In the genomic region with DNA sequence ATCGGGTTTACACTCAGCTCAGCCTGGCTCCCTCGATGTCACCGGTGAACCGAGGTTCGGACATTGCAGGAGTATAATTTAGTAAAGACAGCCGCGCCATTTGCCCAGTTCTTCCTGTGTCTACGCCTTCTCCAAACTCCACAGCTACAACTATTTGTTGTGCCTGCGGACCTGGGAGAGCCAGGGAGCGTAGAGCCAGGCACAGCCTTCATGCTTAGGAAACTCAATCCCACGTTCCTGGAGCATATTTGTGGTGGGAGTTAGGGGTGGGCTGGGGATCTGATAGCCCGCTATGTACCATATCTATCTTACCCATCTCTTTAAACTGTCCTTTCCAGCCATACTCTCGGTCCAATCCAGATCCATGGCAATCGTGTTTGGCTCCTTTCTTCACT, we compare ENCODE assay signal across 8 mouse cellular contexts. TPM values are rescaled to one million over a fixed set of nuclear protein-coding genes. Genes with fewer than 3 reads are reported as not detected.
A peak's percentile ranks its signal among the peaks of the same experiment; 100 is the strongest.
DNase-seq lines count a peak whose midpoint lies in the region; ATAC-seq and TF ChIP-seq lines count a peak whose summit lies in the region.

No protein-coding gene starts in this region.

- peak overlapping the region; percentile 84 for H3K4me3 ChIP-seq in heart, embryonic 12.5 days
- peak overlapping the region; percentile 70 to 86 (median 86) for H3K4me3 ChIP-seq in CH12.LX (replicated peaks in 1 of 3; ENCODE audit: low read depth in 2 of 3, low read length in 2 of 3, poor library complexity in 1 of 3)
- peak overlapping the region; percentile 67 for H3K4me3 ChIP-seq in forebrain, embryonic 13.5 days
- H3K4me3 ChIP-seq in liver, embryonic 15.5 days (replicated peaks), result peak overlapping the region; percentile 86

- TF ChIP-seq EP300 in CH12.LX (IDR thresholded peaks at IDR 0.05; ENCODE audit: low read length), result no peak

- H3K36me3 ChIP-seq in heart, embryonic 12.5 days, result peaks cover 35% of the 10 kb centered on the region
- peaks cover 29 to 53% of the 10 kb centered on the region in 2 experiments for H3K36me3 ChIP-seq in CH12.LX (replicated peaks in 1 of 2; ENCODE audit: control insufficient read depth in 1 of 2, insufficient read depth in 1 of 2, low read length in 1 of 2)
- H3K36me3 ChIP-seq in forebrain, embryonic 13.5 days (ENCODE audit: poor library complexity, severe bottlenecking), result peaks cover 38% of the 10 kb centered on the region
- peaks cover 32% of the 10 kb centered on the region for H3K36me3 ChIP-seq in liver, embryonic 15.5 days (replicated peaks)

- H3K27ac ChIP-seq in heart, embryonic 12.5 days (ENCODE audit: poor library complexity, severe bottlenecking), result peak overlapping the region; percentile 85
- peak overlapping the region; percentile 15 for H3K27ac ChIP-seq in CH12.LX (ENCODE audit: insufficient read depth, low read depth)
- peak overlapping the region; percentile 74 for H3K27ac ChIP-seq in forebrain, embryonic 13.5 days
- H3K27ac ChIP-seq in liver, embryonic 15.5 days (replicated peaks), result peak overlapping the region; percentile 90

- in situ Hi-C loops in CH12.LX (cut with MboI; ENCODE audit: low pct_ligation_motif_present, low pct_unique_long_range_greater_than_20kb, low sequenced_read_pairs), result no loop called here

- dilution Hi-C loops in CH12.LX (cut with MboI; ENCODE audit: extremely low pct_ligation_motif_present, extremely low pct_unique_long_range_greater_than_20kb, low sequenced_read_pairs), result no loop called here

- 0 out of 2 replicates have a peak, but pooled peaks have one; percentile 2 for ATAC-seq in heart, embryonic 12.5 days (ENCODE audit: insufficient number of reproducible peaks, low FRiP score)
- ATAC-seq in forebrain, embryonic 13.5 days, result 0 out of 2 replicates have a peak, but pooled peaks have one; percentile 5
- no peak for ATAC-seq in liver, embryonic 15.5 days (ENCODE audit: insufficient read depth)

- 2% methylated on average over 14 of the region's 14 CpGs for WGBS in heart, embryonic 12.5 days
- WGBS in forebrain, embryonic 13.5 days, result 5% methylated on average over 14 of the region's 14 CpGs
- WGBS in liver, embryonic 15.5 days (ENCODE audit: insufficient replicate concordance), result under 1% methylated on average over 14 of the region's 14 CpGs

- no peak for TF ChIP-seq POLR2A in CH12.LX (IDR thresholded peaks at IDR 0.05; ENCODE audit: low read depth, low read length)

- no peak for TF ChIP-seq CTCF in CH12.LX (conservative IDR thresholded peaks at IDR 0.05 in 1 of 2, IDR thresholded peaks at IDR 0.05 in 1 of 2; ENCODE audit: low read depth in 2 of 2, low read length in 2 of 2)

- peaks cover 64% of the 10 kb centered on the region for H3K79me2 ChIP-seq in CH12.LX (replicated peaks; ENCODE audit: control insufficient read depth, extremely low read depth, insufficient read depth, poor library complexity, severe bottlenecking)

- peaks cover 23% of the 10 kb centered on the region for H3K4me1 ChIP-seq in heart, embryonic 12.5 days (replicated peaks)
- peaks cover 14 to 42% of the 10 kb centered on the region in 2 experiments for H3K4me1 ChIP-seq in CH12.LX (ENCODE audit: control insufficient read depth in 1 of 2, insufficient read depth in 2 of 2)
- H3K4me1 ChIP-seq in forebrain, embryonic 13.5 days, result peaks cover 29% of the 10 kb centered on the region
- peaks cover 45% of the 10 kb centered on the region for H3K4me1 ChIP-seq in liver, embryonic 15.5 days (replicated peaks)

- H3K9me3 ChIP-seq in heart, embryonic 12.5 days (replicated peaks), result no peaks in the 10 kb centered on the region
- no peaks in the 10 kb centered on the region for H3K9me3 ChIP-seq in CH12.LX (replicated peaks; ENCODE audit: low read length)
- no peaks in the 10 kb centered on the region for H3K9me3 ChIP-seq in forebrain, embryonic 13.5 days (replicated peaks)
- H3K9me3 ChIP-seq in liver, embryonic 15.5 days (replicated peaks), result no peaks in the 10 kb centered on the region

- DNase-seq in heart, adult 11 months, result no peak
- DNase-seq in CH12.LX (ENCODE audit: extremely low read depth), result no peak
- DNase-seq in B cell, adult 2 months, result no peak
- no peak for DNase-seq in urinary bladder, postnatal 25 days (ENCODE audit: low spot score)
- no peak for DNase-seq in testis, postnatal 14 days (ENCODE audit: low spot score)

- H3K4me2 ChIP-seq in heart, embryonic 12.5 days, result peak overlapping the region; percentile 79
- H3K4me2 ChIP-seq in CH12.LX (ENCODE audit: insufficient read depth, low read depth, poor library complexity, severe bottlenecking), result peak overlapping the region; percentile 95
- peak overlapping the region; percentile 80 for H3K4me2 ChIP-seq in forebrain, embryonic 13.5 days
- H3K4me2 ChIP-seq in liver, embryonic 15.5 days, result peak overlapping the region; percentile 95

- no peaks in the 10 kb centered on the region for H3K27me3 ChIP-seq in heart, embryonic 12.5 days (replicated peaks)
- H3K27me3 ChIP-seq in CH12.LX (replicated peaks), result no peaks in the 10 kb centered on the region
- no peaks in the 10 kb centered on the region for H3K27me3 ChIP-seq in forebrain, embryonic 13.5 days
- no peaks in the 10 kb centered on the region for H3K27me3 ChIP-seq in liver, embryonic 15.5 days

- peak overlapping the region; percentile 85 for H3K9ac ChIP-seq in heart, embryonic 12.5 days
- peak overlapping the region; percentile 77 for H3K9ac ChIP-seq in CH12.LX (ENCODE audit: insufficient read depth, low read depth)
- peak overlapping the region; percentile 81 for H3K9ac ChIP-seq in forebrain, embryonic 13.5 days
- H3K9ac ChIP-seq in liver, embryonic 15.5 days, result peak overlapping the region; percentile 87

- TF ChIP-seq RAD21 in CH12.LX (IDR thresholded peaks at IDR 0.05; ENCODE audit: low read depth, low read length), result no peak

TF ChIP-seq in CH12.LX, 34 proteins besides CTCF, POLR2A, EP300 and RAD21:
- TF ChIP-seq ELF1 (IDR thresholded peaks at IDR 0.05; ENCODE audit: low read depth, low read length) (no peak), USF2 (conservative IDR thresholded peaks at IDR 0.05; ENCODE audit: low read depth, low read length) (no peak), SMC3 (IDR thresholded peaks at IDR 0.05; ENCODE audit: low read depth, low read length) (no peak), NELFE (IDR thresholded peaks at IDR 0.05; ENCODE audit: low read depth, low read length) (no peak), RCOR1 (conservative IDR thresholded peaks at IDR 0.05; ENCODE audit: low read depth, low read length) (no peak), PAX5 (IDR thresholded peaks at IDR 0.05; ENCODE audit: low read length) (no peak), HCFC1 (IDR thresholded peaks at IDR 0.05; ENCODE audit: low read depth, low read length) (no peak), IRF4 (IDR thresholded peaks at IDR 0.05; ENCODE audit: low read depth, low read length) (no peak), MAZ (IDR thresholded peaks at IDR 0.05; ENCODE audit: low read depth, low read length) (no peak), BHLHE40 (IDR thresholded peaks at IDR 0.05; ENCODE audit: low read depth, low read length) (no peak), ZC3H11A (IDR thresholded peaks at IDR 0.05; ENCODE audit: low read depth, low read length) (no peak), MYC (IDR thresholded peaks at IDR 0.05; ENCODE audit: low read depth, low read length) (no peak)

RNA-seq across cellular contexts. Expression of gene Ift20, which starts 0.5 kb away (rescaled TPM):
- 96.2 and 104 TPM in 2 replicates for polyA plus RNA-seq in heart, embryonic 12.5 days (2016; fragmentation: Nextera tagmentation; extraction: Ambion mirVana)
- total RNA-seq in CH12.LX (2012; rRNA removed) (124 and 134 TPM in 2 replicates), CH12.LX (2014; rRNA removed) (151 and 181 TPM in 2 replicates)
- 136 and 142 TPM in 2 replicates for polyA plus RNA-seq in CH12.LX (2012; ENCODE audit: insufficient read length, low read depth)
- 92.2 and 114 TPM in 2 replicates for polyA plus RNA-seq in forebrain, embryonic 13.5 days (2015; fragmentation: Nextera tagmentation; extraction: Ambion mirVana)
- 57.7 and 66.1 TPM in 2 replicates for polyA plus RNA-seq in liver, embryonic 15.5 days (2015; fragmentation: Nextera tagmentation; extraction: Ambion mirVana)

RNA-seq across cellular contexts. Expression of gene Tnfaip1, which starts 0.6 kb away (rescaled TPM):
- polyA plus RNA-seq in heart, embryonic 12.5 days (2016; fragmentation: Nextera tagmentation; extraction: Ambion mirVana), result 80.1 and 83.8 TPM in 2 replicates
- total RNA-seq in CH12.LX (2012; rRNA removed) (24.6 and 26.7 TPM in 2 replicates), CH12.LX (2014; rRNA removed) (19.5 TPM in 2 replicates)
- 44.9 and 46.0 TPM in 2 replicates for polyA plus RNA-seq in CH12.LX (2012; ENCODE audit: insufficient read length, low read depth)
- 65.6 and 71.9 TPM in 2 replicates for polyA plus RNA-seq in forebrain, embryonic 13.5 days (2015; fragmentation: Nextera tagmentation; extraction: Ambion mirVana)
- 14.9 and 17.1 TPM in 2 replicates for polyA plus RNA-seq in liver, embryonic 15.5 days (2015; fragmentation: Nextera tagmentation; extraction: Ambion mirVana)

RNA-seq across cellular contexts. Expression of gene Tmem97, which starts 13.9 kb away (rescaled TPM):
- polyA plus RNA-seq in heart, embryonic 12.5 days (2016; fragmentation: Nextera tagmentation; extraction: Ambion mirVana), result 58.4 and 65.9 TPM in 2 replicates
- total RNA-seq in CH12.LX (2012; rRNA removed) (213 and 282 TPM in 2 replicates), CH12.LX (2014; rRNA removed) (315 and 347 TPM in 2 replicates)
- 243 and 268 TPM in 2 replicates for polyA plus RNA-seq in CH12.LX (2012; ENCODE audit: insufficient read length, low read depth)
- 45.9 and 49.0 TPM in 2 replicates for polyA plus RNA-seq in forebrain, embryonic 13.5 days (2015; fragmentation: Nextera tagmentation; extraction: Ambion mirVana)
- 101 and 112 TPM in 2 replicates for polyA plus RNA-seq in liver, embryonic 15.5 days (2015; fragmentation: Nextera tagmentation; extraction: Ambion mirVana)

RNA-seq across cellular contexts. Expression of gene Poldip2, which starts 24.7 kb away (rescaled TPM):
- polyA plus RNA-seq in heart, embryonic 12.5 days (2016; fragmentation: Nextera tagmentation; extraction: Ambion mirVana), result 146 TPM in 2 replicates
- total RNA-seq in CH12.LX (2012; rRNA removed) (103 and 119 TPM in 2 replicates), CH12.LX (2014; rRNA removed) (93.5 and 102 TPM in 2 replicates)
- polyA plus RNA-seq in CH12.LX (2012; ENCODE audit: insufficient read length, low read depth), result 144 and 151 TPM in 2 replicates
- 170 and 176 TPM in 2 replicates for polyA plus RNA-seq in forebrain, embryonic 13.5 days (2015; fragmentation: Nextera tagmentation; extraction: Ambion mirVana)
- 61.4 and 66.3 TPM in 2 replicates for polyA plus RNA-seq in liver, embryonic 15.5 days (2015; fragmentation: Nextera tagmentation; extraction: Ambion mirVana)

RNA-seq across cellular contexts. Expression of gene Tmem199, which starts 24.7 kb away (rescaled TPM):
- 49.6 and 49.9 TPM in 2 replicates for polyA plus RNA-seq in heart, embryonic 12.5 days (2016; fragmentation: Nextera tagmentation; extraction: Ambion mirVana)
- total RNA-seq in CH12.LX (2012; rRNA removed) (80.4 and 93.6 TPM in 2 replicates), CH12.LX (2014; rRNA removed) (109 and 118 TPM in 2 replicates)
- polyA plus RNA-seq in CH12.LX (2012; ENCODE audit: insufficient read length, low read depth), result 67.3 and 75.5 TPM in 2 replicates
- 85.9 and 86.6 TPM in 2 replicates for polyA plus RNA-seq in forebrain, embryonic 13.5 days (2015; fragmentation: Nextera tagmentation; extraction: Ambion mirVana)
- 20.0 and 20.4 TPM in 2 replicates for polyA plus RNA-seq in liver, embryonic 15.5 days (2015; fragmentation: Nextera tagmentation; extraction: Ambion mirVana)

Comparison
In these comparisons a context has a peak if more than half of its experiments do, and no peak if none do; other contexts are left out.
1. H3K27ac ChIP-seq: peak in every context shown above with its lines; median percentile 90 in liver, embryonic 15.5 days; 85 in heart, embryonic 12.5 days; 74 in forebrain, embryonic 13.5 days; 15 in CH12.LX.